9 mouse cellular contexts compared by ENCODE assay signal in the genomic region with DNA sequence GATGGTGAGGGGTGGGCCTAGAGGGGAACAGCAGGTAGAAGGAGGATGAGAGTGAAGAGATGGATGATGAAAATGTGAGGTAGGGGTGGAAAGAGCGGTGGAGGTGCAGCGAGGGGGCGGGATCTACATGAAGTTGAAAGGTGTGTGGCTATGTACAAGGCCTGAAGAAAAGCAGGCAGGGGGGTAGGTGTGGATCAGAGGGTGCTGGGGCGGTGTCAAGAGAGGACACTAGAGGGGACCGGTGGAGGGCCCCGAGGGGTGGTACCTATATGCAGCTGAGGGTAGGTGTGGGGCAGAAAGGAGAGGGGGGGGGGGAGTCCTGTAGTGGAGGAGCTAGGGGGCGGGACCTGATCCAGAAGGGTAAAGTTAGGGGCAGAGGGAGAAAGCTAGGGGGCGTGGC. TPM values are rescaled to one million over a fixed set of nuclear protein-coding genes. Genes with fewer than 3 reads are reported as not detected.
A peak's percentile ranks its signal among the peaks of the same experiment; 100 is the strongest.
DNase-seq lines count a peak whose midpoint lies in the region; ATAC-seq and TF ChIP-seq lines count a peak whose summit lies in the region.
"Had no signal": no experiment of that assay in that cellular context is flagged by ENCODE, and none has a peak within 500 bp of the region (broad histone marks: within the 10 kb centered on the region; RNA-seq: fewer than 3 reads in every experiment).

No protein-coding gene starts in this region.

- DNase-seq in heart, embryonic 10.5 days (ENCODE audit: low spot score): no peak
- DNase-seq in heart, postnatal 36 days: no peak
- no peak for DNase-seq in testis, postnatal 10 days (ENCODE audit: low spot score)
- no peak for DNase-seq in frontal cortex, postnatal 36 days (ENCODE audit: low spot score in 2 of 2)
- DNase-seq in thymus, postnatal 36 days: no peak
- no peak for DNase-seq in ovary, postnatal 36 days (ENCODE audit: low spot score)

- 15% methylated on average over 8 of the region's 8 CpGs for WGBS in heart, embryonic 10.5 days
- 35% methylated on average over 7 of the region's 8 CpGs for WGBS in limb, embryonic 15.5 days

- H3K27ac ChIP-seq in heart, embryonic 10.5 days: peak overlapping the region; percentile 97; the same call in 1 of the 2 replicates
- H3K27ac ChIP-seq in testis, adult 2 months (ENCODE audit: control insufficient read depth, insufficient read depth, low read depth, low read length): no peak overlapping the region
- H3K27ac ChIP-seq in limb, embryonic 15.5 days: peak overlapping the region; percentile 95
- H3K27ac ChIP-seq: macrophage had no signal

- H3K9me3 ChIP-seq in heart, embryonic 10.5 days: no peaks in the 10 kb centered on the region
- no peaks in the 10 kb centered on the region for H3K9me3 ChIP-seq in limb, embryonic 15.5 days

- H3K4me2 ChIP-seq in limb, embryonic 15.5 days: peak overlapping the region; percentile 63

- peaks cover 54% of the 10 kb centered on the region for H3K4me1 ChIP-seq in heart, embryonic 10.5 days
- H3K4me1 ChIP-seq in testis, adult 2 months (ENCODE audit: control insufficient read depth, insufficient read depth, low read length): peaks cover 18% of the 10 kb centered on the region
- peaks cover 43% of the 10 kb centered on the region for H3K4me1 ChIP-seq in limb, embryonic 15.5 days

- H3K4me3 ChIP-seq in heart, embryonic 10.5 days: peak overlapping the region; percentile 87
- peak overlapping the region; percentile 47 for H3K4me3 ChIP-seq in testis, adult 2 months (ENCODE audit: control insufficient read depth, low read depth, low read length)
- H3K4me3 ChIP-seq in limb, embryonic 15.5 days: peak overlapping the region; percentile 96

- 0 out of 2 replicates have a peak, but pooled peaks cover 5% of the 10 kb centered on the region for H3K36me3 ChIP-seq in heart, embryonic 10.5 days
- no peaks in the 10 kb centered on the region for H3K36me3 ChIP-seq in testis, adult 2 months (ENCODE audit: control insufficient read depth, insufficient read depth, low read length)
- no peaks in the 10 kb centered on the region for H3K36me3 ChIP-seq in limb, embryonic 15.5 days

- intact Hi-C loops in heart, postnatal 36 days (cut with DNase I): loop anchor here (2.0 to 10.0 kb wide), 2 partner anchors 50 to 200 kb away; a partner anchor contains a TSS

- peaks cover 21% of the 10 kb centered on the region for H3K27me3 ChIP-seq in heart, embryonic 10.5 days (ENCODE audit: insufficient read depth, poor library complexity, severe bottlenecking)
- H3K27me3 ChIP-seq in testis, adult 2 months (ENCODE audit: control insufficient read depth, insufficient read depth, low read length): no peaks in the 10 kb centered on the region
- H3K27me3 ChIP-seq in limb, embryonic 15.5 days: no peaks in the 10 kb centered on the region

- ATAC-seq in limb, embryonic 15.5 days (ENCODE audit: insufficient number of reproducible peaks, low FRiP score, low TSS enrichment, low read depth): peak; percentile 0; the same call in 1 of the 2 replicates

- H3K9ac ChIP-seq in limb, embryonic 15.5 days: no peak overlapping the region

- no peak for TF ChIP-seq POLR2A in testis, adult 2 months (IDR thresholded peaks at IDR 0.05; ENCODE audit: control insufficient read depth, low read depth, low read length)

- TF ChIP-seq CTCF in testis, adult 2 months (IDR thresholded peaks at IDR 0.05; ENCODE audit: control insufficient read depth, insufficient read depth, insufficient replicate concordance, low read depth, low read length): no peak

RNA-seq across cellular contexts. Expression of a gene that starts 1.2 kb away (rescaled TPM):
- 15.5 and 16.1 TPM in 2 replicates for polyA plus RNA-seq in heart, embryonic 10.5 days (2016; fragmentation: Nextera tagmentation; extraction: Ambion mirVana)
- total RNA-seq in heart, postnatal 36 days (2021): 10 to 100 TPM; 24.6 to 27.2 TPM
- 30.4 and 33.8 TPM in 2 replicates for polyA plus RNA-seq in testis, adult 2 months (2012; rRNA removed)
- 16.3 and 18.3 TPM in 2 replicates for polyA plus RNA-seq in limb, embryonic 15.5 days (2015; fragmentation: Nextera tagmentation; extraction: Ambion mirVana)
